Mouse (Mus musculus) hindbrain, embryonic 14.5 days (tissue): Measurements from ENCODE around the gene Hspb3. TPM values are rescaled to one million over a fixed set of nuclear protein-coding genes. Genes with fewer than 3 reads are reported as not detected.
A peak's percentile ranks its signal among the peaks of the same experiment; 100 is the strongest.

Experiments
- ATAC-seq: fragments of 200-750 bp; cut with Nextera tagmentation; 2 replicates; pipeline ENCODE4 v1.8.0; 2017; ENCODE audit warnings: moderate number of reproducible peaks, mild to moderate bottlenecking, moderate TSS enrichment, moderate library complexity; ENCODE audit not compliant: low FRiP score
- DNase-seq: peaks from one replicate; pipeline ENCODE4 v3.0.0-alpha.2; 2015; ENCODE audit warnings: low spot score
- H3K27ac ChIP-seq: fragments of 300-500 bp; sonication (generic); 2 replicates; pipeline ENCODE4 v1.5.1; 2014; ENCODE audit warnings: mild to moderate bottlenecking, moderate library complexity
- H3K27me3 ChIP-seq: fragments of 300-500 bp; sonication (generic); 2 replicates; pipeline ENCODE4 v1.6.1; 2014; ENCODE audit warnings: mild to moderate bottlenecking, low read length, mixed read lengths; ENCODE audit not compliant: control insufficient read depth, insufficient read depth
- H3K36me3 ChIP-seq: fragments of 300-500 bp; sonication (generic); replicated peaks from 2 replicates; pipeline ENCODE4 v1.6.1; 2014; ENCODE audit not compliant: control insufficient read depth, insufficient read depth
- H3K4me1 ChIP-seq: fragments of 300-500 bp; sonication (generic); replicated peaks from 2 replicates; pipeline ENCODE4 v1.6.1; 2014; ENCODE audit warnings: antibody characterized with exemption, low read length, mixed read lengths; ENCODE audit not compliant: control insufficient read depth, insufficient read depth
- H3K4me2 ChIP-seq: fragments of 300-500 bp; sonication (generic); replicated peaks from 2 replicates; pipeline ENCODE4 v1.6.1; 2014; ENCODE audit warnings: mild to moderate bottlenecking, moderate library complexity
- H3K4me3 ChIP-seq: fragments of 300-500 bp; sonication (generic); replicated peaks from 2 replicates; pipeline ENCODE4 v1.5.1; 2014; ENCODE audit warnings: mild to moderate bottlenecking, low read length
- H3K9ac ChIP-seq: fragments of 300-500 bp; sonication (generic); 2 replicates; pipeline ENCODE4 v1.6.1; 2014
- H3K9me3 ChIP-seq: fragments of 300-500 bp; sonication (generic); 2 replicates; pipeline ENCODE4 v1.6.1; 2016; ENCODE audit warnings: low read length; ENCODE audit not compliant: control insufficient read depth
- WGBS: fragments of 180-500 bp; shearing (Covaris S2); extraction: QIAGEN DNeasy Blood & Tissue Kit; methylation state at CpG from one replicate; pipeline ENCODE4 v1.1.7; 2014; 5-methylcytosine and 5-hydroxymethylcytosine counted together
- polyA plus RNA-seq: library from polyadenylated mRNA; unstranded; fragments of >200 nt; fragmentation: Nextera tagmentation; extraction: Ambion mirVana; gene quantifications from 2 replicates; pipeline ENCODE4 v1.2.1, GENCODE M21; 2014

The Hspb3 gene
- 0.25 TPM in 1 of 2 replicates, not detected in the other for polyA plus RNA-seq

DNA sequence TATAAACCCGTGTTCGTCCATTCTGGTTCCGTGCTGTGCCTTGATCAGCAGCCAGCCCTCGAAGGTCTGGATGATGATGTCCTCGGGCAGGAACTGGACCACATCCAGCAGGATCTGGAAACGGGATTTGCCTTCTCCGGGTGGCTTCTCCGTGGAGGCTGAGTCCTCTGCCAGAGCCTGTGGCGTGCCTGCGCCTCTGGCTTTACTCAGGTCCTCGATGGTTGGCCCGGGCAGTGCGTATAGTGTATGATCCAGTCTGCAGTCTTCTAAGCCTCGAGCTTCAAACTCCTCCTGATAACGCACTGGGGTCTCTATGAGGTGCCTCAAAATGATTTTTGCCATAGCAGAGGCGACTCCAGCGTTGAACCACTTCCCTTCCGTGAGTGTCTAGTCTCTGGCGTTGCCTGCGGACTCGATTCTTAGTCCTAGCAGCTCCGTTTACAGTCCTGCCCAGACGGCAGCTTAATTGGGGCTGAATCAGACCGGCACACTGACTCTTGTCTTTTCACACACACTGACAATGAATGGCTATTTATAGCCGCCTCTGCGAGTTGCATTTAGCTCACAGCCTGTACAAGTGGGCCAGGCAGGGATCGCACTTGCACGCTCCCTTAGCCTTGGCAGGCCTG is at the start of gene Hspb3:
Hspb3 (minus strand) TSS at position 526 of the 629 bp plus-strand sequence.
- 54% methylated on average over 28 of the region's 28 CpGs for WGBS
- Histone ChIP-seq H3K4me3 (no peak within 1 kb of the TSS), H3K9me3 (no peaks in the 10 kb centered on the region), H3K4me2 (0 out of 2 replicates have a peak within 1 kb of the TSS, but pooled peaks have one; percentile 3), H3K27me3 (no peaks in the 10 kb centered on the region), H3K36me3 (no peaks in the 10 kb centered on the region), H3K9ac (no peak within 1 kb of the TSS), H3K27ac (no peak within 1 kb of the TSS), H3K4me1 (no peaks in the 10 kb centered on the region)
- DNase-seq (no peak), ATAC-seq (peak; percentile 69)

DNA sequence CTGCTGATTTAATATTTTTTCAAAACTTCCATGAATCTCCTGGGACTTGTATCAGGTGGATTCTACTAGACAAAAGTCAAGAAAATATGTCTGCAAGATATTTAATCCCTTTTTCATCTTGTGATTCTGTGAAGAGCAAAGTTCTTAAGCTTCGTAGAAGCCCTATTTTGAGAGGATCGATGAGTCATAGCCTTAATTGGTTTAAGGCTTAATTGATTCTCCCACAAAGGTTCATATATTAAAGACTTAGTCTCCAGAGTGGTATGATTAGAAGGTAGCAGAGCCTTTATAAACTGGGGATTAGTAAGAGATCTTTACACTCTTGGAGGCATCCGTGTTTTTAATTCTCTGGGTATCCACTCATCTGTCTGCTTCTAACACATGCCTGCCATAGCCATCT is 49.7 kb upstream of the Hspb3 start:
- Histone ChIP-seq H3K27me3 (no peaks in the 10 kb centered on the region), H3K9ac (no peak overlapping the region), H3K36me3 (no peaks in the 10 kb centered on the region), H3K9me3 (no peaks in the 10 kb centered on the region), H3K4me1 (no peaks in the 10 kb centered on the region), H3K4me2 (no peak overlapping the region), H3K4me3 (no peak overlapping the region), H3K27ac (no peak overlapping the region)
- DNase-seq (no peak), ATAC-seq (no peak)
- 86% methylated on average over 3 of the region's 3 CpGs for WGBS

DNA sequence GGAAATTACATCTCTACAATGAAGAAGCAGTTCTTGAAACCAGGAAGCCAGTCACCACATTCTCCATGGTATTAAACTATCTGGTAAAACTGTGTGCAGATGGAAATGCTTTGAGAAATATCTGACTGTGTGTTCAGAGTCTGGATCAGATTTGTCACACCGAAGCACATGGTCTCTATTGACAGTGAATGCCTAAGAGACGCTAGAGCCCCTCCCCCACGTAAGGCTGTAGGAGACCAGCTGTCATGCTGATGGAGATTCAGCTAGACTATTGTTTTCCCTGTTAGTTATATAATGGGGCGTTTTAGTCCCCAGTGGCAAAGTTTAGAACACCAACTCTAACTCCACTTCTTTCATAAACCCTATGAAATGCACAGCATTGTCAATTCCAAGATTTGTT is 42.7 kb upstream of the Hspb3 start:
- H3K9ac ChIP-seq: no peak overlapping the region
- ATAC-seq (no peak), DNase-seq (no peak)
- H3K4me2 ChIP-seq: no peak overlapping the region
- H3K4me3 ChIP-seq: no peak overlapping the region
- no peak overlapping the region for H3K27ac ChIP-seq
- H3K36me3 ChIP-seq: no peaks in the 10 kb centered on the region
- H3K27me3 ChIP-seq: no peaks in the 10 kb centered on the region
- 1% methylated on average over 4 of the region's 4 CpGs for WGBS
- no peaks in the 10 kb centered on the region for H3K9me3 ChIP-seq
- peaks cover 5% of the 10 kb centered on the region; the same call in 1 of the 2 replicates for H3K4me1 ChIP-seq

DNA sequence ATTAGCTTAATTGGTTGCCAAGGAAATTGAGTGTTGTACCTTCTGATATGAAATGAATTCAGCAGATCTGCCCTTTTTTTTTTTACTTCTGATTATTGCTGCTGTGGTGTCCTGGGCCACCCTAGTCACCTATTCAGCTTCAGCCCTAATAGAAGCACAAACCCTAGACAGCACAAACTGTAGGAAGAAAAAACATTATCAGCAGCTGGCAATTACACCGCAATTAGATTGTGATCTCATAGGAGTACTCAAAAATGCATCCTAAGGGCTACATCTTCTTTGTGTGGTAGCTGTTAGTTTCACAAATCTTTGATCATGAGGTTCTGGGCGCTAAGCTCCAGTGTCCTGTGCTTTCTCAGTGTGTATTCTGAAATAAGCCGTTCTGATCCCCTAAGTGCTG is 37.7 kb upstream of the Hspb3 start:
- Histone ChIP-seq H3K4me2 (no peak overlapping the region), H3K9me3 (no peaks in the 10 kb centered on the region), H3K36me3 (no peaks in the 10 kb centered on the region), H3K4me3 (no peak overlapping the region), H3K9ac (no peak overlapping the region), H3K4me1 (peaks cover 18% of the 10 kb centered on the region; the same call in 1 of the 2 replicates), H3K27me3 (no peaks in the 10 kb centered on the region), H3K27ac (0 out of 2 replicates have a peak overlapping the region, but pooled peaks have one; percentile 43)
- peak; percentile 59; the same call in 1 of the 2 replicates for ATAC-seq
- DNase-seq: peak; percentile 32
- whole genome bisulfite sequencing: 73% methylated on average over 3 of the region's 3 CpGs

DNA sequence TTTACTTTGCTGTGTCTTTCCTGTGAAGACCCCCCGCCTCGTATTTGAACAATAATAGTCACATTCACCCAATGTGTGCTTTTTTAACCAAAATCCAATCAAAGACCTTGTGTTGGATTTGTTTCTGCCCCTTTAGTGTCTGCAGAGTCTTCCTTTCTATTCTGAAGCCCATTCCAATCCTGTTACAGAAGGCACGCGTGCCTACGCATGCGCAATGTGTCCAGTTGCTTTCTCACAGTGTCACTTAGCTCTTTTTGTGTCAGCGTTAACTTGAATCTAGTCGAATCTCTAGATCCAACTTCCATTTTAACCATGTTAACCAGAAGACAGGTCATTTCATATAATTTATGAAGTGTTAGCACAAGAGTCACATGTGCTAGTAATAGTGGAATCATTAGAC is 36.5 kb upstream of the Hspb3 start:
- no peaks in the 10 kb centered on the region for H3K9me3 ChIP-seq
- H3K4me3 ChIP-seq: no peak overlapping the region
- H3K9ac ChIP-seq: no peak overlapping the region
- no peak for ATAC-seq
- DNase-seq: no peak
- 91% methylated on average over 8 of the region's 8 CpGs for WGBS
- 0 out of 2 replicates have a peak overlapping the region, but pooled peaks have one; percentile 3 for H3K4me2 ChIP-seq
- no peaks in the 10 kb centered on the region for H3K36me3 ChIP-seq
- H3K27ac ChIP-seq: 0 out of 2 replicates have a peak overlapping the region, but pooled peaks have one; percentile 9
- no peaks in the 10 kb centered on the region for H3K27me3 ChIP-seq
- peaks cover 18% of the 10 kb centered on the region; the same call in 1 of the 2 replicates for H3K4me1 ChIP-seq

DNA sequence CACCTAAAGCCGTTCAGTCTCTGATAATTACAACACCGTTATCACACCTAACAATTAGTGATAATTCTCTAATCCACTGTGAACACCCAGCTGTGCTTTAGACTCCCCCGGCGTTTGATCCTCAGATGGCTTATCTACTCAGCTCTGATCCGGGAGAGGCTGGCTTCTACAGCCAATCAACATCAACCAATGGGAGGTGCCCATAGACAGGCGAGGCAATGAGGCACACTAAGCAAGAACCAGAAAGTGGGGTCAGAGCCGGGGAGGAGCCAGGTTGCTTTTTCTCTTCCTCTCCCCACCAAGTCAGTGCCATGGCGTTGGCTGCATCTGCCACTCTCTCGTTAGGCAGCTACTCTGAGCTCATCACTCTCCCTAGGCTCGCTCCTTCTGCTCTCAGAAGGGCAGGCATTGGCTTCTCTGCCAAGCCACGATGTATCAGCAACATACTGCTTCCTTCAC is 36.0 kb upstream of the Hspb3 start:
- Histone ChIP-seq H3K9me3 (no peaks in the 10 kb centered on the region), H3K27ac (0 out of 2 replicates have a peak overlapping the region, but pooled peaks have one; percentile 9), H3K36me3 (no peaks in the 10 kb centered on the region), H3K9ac (no peak overlapping the region), H3K27me3 (no peaks in the 10 kb centered on the region), H3K4me2 (0 out of 2 replicates have a peak overlapping the region, but pooled peaks have one; percentile 3), H3K4me3 (no peak overlapping the region), H3K4me1 (peaks cover 18% of the 10 kb centered on the region; the same call in 1 of the 2 replicates)
- no peak for DNase-seq
- whole genome bisulfite sequencing: 43% methylated on average over 11 of the region's 11 CpGs
- 0 out of 2 replicates have a peak, but pooled peaks have one; percentile 25 for ATAC-seq

DNA sequence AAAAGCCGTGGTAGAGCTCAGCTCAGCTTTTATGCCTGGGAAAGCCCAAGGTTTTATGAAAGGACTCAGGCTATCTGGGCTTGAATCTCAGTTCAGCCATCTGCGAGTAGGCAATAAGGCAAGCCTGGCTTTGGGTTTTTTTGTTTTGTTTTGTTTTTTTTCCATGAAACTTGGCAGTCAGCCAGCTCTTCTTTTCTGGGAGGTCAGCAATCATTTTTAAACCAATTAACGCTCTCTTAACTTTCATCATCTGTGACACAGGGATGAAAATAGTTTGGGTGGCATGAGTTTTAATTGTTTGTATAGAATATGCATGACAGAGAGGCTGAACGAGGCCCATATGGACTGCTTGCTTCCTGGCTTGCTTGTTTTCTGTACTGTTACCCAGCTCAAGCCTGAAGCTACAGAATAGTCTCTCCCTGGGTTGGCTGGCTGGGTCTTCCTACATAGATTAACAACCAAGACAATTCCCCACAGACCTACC is 33.4 kb upstream of the Hspb3 start:
- Histone ChIP-seq H3K27me3 (no peaks in the 10 kb centered on the region), H3K9ac (no peak overlapping the region), H3K36me3 (no peaks in the 10 kb centered on the region), H3K27ac (no peak overlapping the region), H3K4me2 (no peak overlapping the region), H3K4me1 (peaks cover 18% of the 10 kb centered on the region; the same call in 1 of the 2 replicates), H3K9me3 (no peaks in the 10 kb centered on the region), H3K4me3 (no peak overlapping the region)
- ATAC-seq (no peak), DNase-seq (peak; percentile 68)
- WGBS: 36% methylated on average over 4 of the region's 4 CpGs

DNA sequence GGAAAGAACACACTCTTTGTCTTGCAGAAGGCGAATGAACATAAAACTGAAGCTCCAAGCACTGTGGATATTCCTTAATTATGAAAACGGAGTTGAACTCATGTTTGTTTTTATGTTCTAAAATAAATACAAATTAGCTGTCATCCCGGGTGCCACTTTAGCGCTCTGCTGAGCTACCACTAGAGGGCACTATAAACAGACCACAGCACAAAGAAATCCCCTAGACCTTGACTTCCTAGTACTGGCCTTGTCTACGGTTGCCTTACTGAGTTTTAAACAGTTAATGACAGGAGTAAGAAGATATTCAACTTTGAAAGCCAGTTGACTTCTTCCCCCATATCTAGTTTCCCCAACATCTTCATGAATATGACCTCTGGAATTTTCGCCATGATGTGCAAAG is 29.9 kb upstream of the Hspb3 start:
- WGBS: 22% methylated on average over 6 of the region's 6 CpGs

DNA sequence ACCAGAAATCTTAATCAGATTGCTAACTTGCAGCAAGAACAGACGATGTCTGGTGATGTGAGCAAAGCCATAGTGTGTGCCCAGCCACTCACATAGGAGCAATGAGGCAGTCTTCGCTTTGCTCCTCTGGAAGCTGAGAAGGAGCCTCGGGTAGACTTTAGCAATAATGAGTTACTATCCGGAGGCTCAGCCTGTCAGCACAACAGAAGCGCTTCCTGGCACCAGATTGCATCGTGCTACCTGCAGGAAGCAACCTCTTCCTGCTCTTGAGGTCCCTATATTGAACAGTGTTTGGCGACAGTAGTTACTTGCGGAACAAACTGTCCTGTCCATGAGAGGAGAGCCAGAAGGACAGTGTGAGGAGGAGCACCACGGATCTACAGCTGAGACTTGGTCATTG is 28.2 kb upstream of the Hspb3 start:
- Histone ChIP-seq H3K9ac (no peak overlapping the region), H3K4me2 (no peak overlapping the region), H3K9me3 (no peaks in the 10 kb centered on the region), H3K4me3 (no peak overlapping the region), H3K4me1 (no peaks in the 10 kb centered on the region), H3K27me3 (no peaks in the 10 kb centered on the region), H3K36me3 (no peaks in the 10 kb centered on the region), H3K27ac (no peak overlapping the region)
- no peak for DNase-seq
- ATAC-seq: no peak
- 70% methylated on average over 9 of the region's 9 CpGs for WGBS

More for the DNA sequence above, 29.9 kb upstream of the Hspb3 start:
- Histone ChIP-seq H3K4me2 (no peak overlapping the region), H3K4me1 (no peaks in the 10 kb centered on the region), H3K27ac (no peak overlapping the region), H3K36me3 (no peaks in the 10 kb centered on the region), H3K9me3 (no peaks in the 10 kb centered on the region), H3K9ac (no peak overlapping the region), H3K4me3 (no peak overlapping the region), H3K27me3 (no peaks in the 10 kb centered on the region)
- no peak for ATAC-seq
- DNase-seq: peak; percentile 76
